Mouse (Mus musculus) kidney, adult 18-20 months (tissue): ENCODE results near the gene Gpx7.

Source experiments
- DNase-seq: peaks from one replicate; pipeline ENCODE4 v3.0.0; 2021

Gpx7 gene

DNA sequence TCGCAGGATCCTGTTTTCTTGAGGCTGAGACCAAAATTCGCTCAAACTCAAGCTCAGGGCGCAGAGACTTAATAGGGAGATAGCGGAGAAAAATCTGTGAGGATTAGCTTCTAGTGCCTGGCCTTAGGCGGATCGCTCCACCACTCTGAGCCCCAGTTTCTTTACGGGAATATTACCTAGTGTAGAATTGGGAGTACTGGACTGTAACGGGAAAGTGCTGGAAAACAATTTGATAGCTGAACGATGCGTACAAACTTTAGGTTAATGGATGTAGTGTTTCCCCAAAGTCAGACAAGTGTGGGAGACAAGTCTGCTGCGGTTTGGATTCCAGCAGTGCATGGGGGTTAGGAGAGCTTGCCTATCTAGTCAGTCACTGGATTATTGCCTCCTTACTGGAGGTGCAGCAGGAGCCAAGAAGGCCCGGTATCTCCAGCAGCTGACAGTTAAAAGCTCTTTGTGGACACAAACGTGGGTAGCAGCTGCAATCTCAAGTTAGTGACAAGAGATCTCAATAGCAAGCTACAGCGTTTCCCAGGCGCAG is at the start of gene Gpx7:
Gene Gpx7, minus strand, starts transcription at position 101 of the 541 bp plus-strand sequence.
- no peak for DNase-seq

DNA sequence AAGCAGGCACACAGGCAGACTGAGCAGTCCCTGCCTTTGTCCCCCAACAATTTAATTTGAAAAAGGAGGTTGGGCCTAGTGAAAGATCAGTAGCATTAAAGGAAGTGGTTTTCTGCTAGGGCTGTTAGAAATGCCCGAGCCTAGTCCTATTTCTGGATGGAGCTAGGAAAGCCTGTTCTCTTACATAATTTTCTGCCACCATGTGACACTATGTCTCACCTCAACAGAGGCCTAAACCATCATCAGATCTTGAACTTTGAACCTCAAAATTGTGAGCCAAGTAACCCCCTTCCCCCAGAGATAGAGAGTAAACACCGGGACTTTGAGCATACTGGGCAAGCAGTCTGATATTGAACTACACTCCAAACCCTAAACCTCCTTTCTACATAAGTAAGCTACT is 49.3 kb upstream of the Gpx7 start:
- no peak for DNase-seq

DNA sequence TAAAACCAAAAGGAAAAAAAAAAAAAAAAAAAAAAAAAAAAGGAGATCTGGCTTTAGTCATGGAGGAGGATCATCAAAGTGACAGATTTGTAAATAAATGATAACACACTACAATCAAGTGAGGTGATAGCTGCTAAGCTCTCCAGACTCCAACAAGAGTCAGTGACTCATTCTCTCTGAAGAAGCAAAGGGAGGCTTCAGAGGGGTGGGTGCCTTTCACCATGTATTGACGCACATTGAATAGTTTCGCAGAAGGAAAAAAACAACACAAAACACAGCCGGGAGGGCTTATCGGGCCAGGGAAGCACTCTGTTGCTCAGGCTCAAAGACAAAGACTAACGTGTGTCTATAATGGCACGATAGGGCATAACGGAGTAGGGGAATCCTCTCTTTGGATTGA is 41.3 kb upstream of the Gpx7 start:
- DNase-seq = no peak

DNA sequence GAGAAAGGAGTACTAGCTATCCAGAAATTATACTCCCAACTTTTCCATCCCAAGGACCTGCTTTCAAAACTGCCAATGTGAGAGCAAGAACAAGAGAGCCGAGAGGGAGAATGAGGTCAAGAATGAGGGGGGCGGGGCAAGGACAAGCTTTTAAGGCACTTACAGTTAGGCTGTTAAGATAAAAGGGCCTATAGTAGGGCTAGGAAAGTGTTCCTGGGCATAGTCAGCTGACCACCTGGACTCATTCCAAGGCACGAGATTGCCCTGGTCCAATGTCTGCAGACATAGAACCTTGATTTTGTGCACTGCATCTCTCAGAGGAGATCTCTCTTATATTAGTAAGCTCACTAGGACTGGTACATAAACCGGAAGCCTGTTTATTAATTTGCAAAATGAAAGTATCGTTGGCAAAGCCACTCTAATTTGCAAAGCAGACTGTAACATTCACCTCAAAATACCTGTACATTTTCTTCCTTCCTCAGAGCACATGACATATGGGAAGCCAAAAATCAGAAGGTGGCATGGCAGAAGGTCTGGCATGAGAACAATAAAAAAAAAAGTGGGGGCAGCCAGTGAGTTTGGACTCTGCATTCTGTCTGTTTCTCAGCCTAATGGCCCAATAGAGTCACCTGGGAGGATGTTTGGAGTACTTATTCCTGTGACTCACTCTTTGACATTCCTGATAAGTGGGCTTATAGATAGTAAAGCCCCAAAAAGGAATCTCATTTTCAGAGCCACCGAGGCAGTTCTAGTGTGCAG is 31.5 kb upstream of the Gpx7 start:
- peak; percentile 68 for DNase-seq

DNA sequence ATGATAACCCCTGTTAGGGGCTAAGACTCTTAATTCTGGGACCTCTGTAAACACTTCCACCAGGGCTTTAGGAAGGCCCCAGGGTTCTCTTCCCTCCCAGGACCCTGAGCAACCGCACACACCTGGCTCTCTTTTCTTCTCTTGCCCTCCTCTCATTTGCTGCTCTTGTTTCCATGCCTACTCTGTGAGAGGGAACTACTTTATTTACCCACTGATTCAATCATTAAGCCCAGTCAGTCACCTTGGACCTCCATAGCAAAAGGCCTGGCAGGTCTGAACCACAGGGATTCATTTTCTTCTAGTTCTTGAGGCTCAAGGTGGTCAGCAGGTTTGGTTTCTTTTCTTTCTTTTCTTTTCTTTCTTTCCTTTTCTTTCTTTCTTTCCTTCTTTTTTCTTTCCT is 29.5 kb upstream of the Gpx7 start:
- no peak for DNase-seq

DNA sequence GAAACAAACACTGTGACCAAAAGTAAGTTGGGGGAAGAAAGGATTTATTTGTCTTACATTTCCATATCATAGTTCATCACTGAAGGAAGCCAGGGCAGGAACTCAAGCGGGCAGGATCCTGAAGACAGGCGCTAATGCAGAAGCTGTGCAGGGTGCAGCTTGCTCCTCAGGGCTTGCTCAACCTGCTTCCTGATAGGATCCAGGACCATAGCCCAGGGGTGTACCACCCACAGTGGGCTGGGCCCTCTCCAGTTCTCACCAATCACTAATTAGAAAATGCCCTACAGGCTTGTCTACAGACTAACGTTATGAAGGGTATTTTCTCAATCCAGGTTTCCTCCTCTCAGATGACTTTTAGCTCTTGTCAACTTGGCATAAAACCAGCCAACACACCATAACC is 28.9 kb upstream of the Gpx7 start:
- DNase-seq = no peak

DNA sequence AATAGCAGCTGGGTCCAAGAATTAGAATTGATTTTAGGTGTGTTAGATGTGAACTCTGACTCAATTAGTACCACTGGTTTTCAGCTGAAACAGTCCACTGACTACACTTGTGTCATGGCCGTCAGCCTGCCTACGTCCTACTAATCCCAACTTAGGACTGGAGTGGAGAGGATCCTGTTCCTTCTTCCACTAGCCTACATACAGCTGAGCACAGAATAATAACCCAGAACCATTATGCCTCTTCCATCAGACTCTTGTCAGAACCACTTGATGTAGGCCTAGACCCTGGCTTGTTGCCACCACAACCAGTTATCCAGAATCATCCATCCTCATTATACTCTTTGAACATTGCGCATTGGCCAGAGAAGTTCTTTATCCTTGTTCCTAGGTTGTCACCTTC is 28.0 kb upstream of the Gpx7 start:
- no peak for DNase-seq

DNA sequence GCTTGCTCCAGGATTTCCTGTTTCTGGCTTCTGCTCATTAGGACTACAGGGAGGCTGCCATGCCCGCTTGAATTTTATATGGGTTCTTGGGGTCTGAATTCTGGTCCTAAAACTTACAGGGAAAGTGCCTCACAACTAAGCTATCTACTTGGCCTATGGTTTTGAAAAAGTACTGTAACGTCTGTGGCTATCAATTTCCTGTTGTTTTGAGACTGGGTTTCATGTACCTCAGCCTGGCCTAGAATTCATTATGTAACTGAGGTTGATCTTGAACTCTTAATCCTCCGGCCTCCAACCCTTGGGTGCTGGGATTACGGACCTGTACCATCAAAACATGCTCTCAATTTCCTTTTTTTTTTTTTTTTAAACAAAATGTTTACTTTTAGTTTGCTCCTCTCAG is 27.5 kb upstream of the Gpx7 start:
- no peak for DNase-seq

DNA sequence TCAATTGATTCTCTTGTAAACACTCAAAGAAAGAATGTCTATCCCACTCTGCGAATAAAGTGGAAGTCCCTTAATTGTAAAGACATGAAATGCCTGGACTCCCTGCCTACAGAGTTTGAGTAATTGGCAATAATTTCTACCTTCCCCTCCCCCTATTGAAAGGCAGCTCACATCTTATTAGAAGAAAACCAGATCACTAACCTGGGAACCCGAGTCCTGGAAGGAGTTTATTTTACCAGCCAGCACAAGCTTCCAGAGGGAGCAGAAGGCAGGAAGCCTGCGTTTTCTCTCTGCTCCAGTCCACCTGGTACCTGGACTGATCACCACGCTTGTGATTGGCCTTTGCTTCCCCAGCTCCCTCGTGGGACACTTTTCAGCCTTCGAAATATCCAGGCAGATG is 26.6 kb upstream of the Gpx7 start:
- no peak for DNase-seq

DNA sequence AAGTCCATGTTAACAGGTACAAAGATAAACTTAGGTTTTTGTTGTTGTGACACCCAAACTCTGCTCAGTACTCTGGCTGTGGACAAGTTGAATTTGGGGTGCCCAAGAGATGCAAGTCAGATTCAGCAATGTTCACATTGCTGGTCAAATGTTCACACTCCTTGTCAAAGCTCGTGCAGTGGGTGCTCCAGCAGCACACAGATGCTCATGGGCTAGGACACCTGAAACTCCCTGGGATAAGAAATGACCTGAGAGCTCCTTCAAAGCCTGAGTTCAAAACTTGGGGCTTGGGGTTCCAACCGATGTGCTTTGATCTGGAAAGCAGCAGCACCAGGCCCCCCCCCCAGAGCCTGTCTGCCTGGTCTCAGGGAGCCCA is 24.8 kb upstream of the Gpx7 start:
- no peak for DNase-seq

DNA sequence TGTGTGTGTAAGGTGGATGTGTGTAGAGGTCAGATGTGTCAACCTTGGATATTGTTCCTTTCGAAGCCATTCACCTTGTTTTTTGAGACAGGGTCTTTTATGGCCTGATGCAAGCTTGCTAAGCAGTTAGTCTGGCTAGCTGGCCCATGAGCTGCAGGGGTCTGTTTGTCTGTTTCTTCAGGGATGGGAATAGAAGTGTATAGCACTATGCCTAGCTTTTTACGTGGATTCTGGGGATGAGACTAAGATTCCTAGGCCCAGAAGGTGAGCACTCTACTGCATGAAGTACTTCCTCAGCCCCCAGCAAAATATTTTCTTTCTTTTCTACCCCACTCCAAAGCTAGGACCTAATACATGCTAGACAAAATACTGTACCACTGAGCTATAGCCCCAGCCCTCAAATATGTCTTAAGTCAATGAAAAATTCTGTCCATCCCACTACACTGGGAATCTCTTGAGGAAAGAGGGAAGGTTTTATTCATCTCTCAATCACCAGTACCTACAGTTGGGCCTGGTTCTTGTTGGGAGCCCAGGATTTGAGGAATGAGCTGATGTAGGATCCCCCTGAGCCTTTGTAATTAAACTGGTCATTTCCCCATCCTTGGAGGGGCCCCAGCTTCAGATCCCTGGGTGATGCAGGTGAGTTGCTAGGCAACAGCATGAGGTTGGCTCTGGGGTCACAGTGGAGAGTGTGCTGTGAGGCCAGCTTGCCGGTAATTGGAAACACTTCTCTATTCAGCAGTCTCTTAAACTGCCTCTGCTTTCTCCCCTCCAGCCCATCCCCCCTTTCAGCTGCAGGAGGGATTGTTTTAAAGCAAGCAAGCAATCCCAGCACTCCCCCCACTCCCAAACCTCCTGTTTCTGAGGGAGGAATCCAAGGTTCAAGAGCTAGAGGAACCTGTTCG is 24.1 kb upstream of the Gpx7 start:
- DNase-seq = no peak

DNA sequence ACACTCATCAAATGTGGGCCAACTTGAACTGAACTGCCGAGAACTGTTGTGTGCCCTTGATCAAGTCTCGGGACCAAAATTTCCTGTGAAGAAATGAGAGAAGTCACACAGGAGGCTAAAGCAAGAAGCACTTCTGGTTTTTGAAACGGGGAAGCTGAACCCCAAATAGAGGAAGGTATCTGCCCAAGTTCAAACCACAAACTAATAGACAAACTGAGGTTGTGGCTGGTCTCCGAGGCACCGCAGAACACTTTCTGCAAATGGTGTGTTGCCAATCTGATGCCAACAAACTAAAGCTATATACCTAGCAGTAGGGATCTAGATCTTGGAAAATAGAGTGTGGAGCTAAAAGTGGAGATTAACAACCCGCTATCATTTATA is 21.6 kb upstream of the Gpx7 start:
- DNase-seq = no peak

DNA sequence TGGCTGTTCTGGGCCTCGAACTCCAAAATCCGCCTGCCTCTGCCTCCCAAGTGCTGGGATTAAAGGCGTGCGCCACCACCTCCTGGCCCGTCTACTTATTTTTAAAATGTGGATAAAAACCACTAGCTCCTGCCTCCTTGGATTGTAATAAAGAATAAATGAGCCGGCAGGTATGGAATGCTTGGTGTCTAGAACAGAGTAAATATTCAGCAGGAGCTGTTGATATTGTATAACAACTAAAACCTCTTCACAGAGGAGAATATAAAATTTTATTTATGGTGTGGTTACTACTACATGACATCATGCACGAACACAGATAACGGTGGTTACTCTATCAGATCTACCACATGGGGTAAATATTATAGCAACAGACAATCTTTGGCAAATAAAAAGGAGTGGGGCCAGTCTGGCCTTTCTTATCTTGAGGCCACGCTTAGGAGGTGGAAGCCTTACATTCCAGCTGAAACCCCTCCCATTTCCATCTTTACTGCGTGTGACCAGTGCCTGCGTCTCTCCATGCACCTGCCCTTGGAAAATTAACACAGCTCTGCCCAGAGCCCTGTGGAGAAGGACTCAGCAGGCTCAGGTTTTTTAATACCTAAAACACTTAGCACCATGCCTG is 21.1 kb upstream of the Gpx7 start:
- no peak for DNase-seq

DNA sequence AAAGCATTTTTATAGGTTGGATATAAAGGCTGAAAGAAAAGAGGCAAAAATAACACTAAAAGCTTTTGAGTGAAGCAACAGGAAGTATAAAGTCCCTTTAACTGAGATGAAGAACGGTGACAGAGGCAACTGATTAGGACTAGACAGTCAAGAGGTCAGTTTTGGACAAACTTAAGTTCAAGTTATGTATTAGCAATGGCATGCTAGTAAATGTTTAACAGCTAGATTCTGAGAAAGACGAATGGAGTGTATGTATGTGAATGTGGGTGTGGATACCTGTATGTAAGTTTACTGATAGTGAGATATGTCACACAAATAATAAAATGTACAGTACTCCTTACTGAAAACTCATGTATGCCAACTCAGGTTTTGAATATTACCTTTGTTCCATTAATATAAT is 17.8 kb upstream of the Gpx7 start:
- no peak for DNase-seq

DNA sequence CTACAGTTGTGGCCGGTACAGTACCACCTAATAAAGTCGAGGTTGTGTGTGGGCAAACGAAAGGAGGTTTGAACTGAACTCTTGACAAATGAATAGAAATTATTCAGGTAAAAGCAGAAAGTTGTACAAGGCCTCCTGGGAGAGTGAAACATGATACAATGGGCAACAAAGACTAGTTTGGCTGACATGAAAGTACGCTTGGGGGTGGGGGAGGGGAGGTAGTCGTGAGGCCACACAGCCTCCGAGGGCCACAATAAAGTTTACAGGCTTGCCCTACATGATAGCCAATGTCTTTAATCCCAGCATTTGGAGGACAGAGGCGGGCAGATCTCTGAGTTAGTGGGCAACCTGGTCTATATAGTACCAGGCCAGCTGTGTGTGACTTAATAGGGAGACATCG is 860 bp upstream of the Gpx7 start:
- no peak for DNase-seq

DNA sequence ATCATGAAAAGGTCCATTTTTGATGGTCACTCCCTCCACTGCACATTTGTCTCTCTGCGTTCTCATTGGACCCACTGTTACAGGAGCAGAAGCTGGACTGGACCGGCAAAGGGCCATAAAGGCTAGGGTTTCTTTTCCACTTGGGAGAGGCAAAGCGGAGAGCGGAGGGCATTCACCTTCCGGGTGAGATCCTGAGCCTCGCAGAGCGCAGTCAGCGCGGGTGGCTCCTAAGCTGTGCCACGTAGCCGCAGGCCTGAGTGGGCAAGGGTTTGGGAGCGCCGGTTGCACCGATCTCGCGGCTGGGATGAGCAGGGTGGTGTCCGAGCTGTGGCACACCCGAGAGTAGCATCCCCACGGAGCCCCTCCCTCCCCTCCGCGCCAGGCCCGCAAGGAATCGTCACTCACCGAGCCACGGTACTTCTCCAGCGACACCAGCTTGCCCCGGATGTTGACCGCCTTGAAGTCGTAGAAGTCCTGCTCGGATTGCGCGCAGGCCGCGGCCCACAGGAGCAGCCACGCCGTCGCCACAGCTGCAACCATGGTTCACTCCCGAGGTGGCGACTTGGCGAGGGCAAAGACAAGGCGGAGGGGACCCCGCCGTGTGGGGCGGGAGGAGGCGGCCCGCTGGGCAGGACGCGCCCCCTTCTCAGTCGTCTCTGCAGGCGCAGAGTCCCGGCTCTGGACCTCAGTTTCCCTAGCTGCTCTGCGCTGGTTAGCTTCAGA is 462 bp downstream of the Gpx7 start:
- peak; percentile 64 for DNase-seq

DNA sequence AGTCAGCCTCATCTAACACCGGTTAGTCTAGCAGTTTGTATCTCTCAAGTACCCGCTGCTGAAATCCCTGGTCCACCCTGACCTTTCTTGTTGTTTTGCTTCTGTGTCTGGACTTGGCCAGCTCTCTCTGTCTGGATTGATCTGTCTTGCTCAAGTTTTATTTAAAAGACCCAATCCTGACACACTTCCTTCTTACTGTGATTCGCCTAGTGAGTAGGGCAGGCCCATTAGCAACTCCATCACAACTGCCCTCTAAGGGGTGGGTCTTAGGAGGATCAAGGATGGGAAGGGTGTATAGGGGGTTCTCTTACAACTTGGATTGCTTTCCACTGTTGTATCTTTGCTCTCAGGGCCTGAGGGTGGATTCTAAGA is 1.0 kb downstream of the Gpx7 start:
- DNase-seq = peak; percentile 13

DNA sequence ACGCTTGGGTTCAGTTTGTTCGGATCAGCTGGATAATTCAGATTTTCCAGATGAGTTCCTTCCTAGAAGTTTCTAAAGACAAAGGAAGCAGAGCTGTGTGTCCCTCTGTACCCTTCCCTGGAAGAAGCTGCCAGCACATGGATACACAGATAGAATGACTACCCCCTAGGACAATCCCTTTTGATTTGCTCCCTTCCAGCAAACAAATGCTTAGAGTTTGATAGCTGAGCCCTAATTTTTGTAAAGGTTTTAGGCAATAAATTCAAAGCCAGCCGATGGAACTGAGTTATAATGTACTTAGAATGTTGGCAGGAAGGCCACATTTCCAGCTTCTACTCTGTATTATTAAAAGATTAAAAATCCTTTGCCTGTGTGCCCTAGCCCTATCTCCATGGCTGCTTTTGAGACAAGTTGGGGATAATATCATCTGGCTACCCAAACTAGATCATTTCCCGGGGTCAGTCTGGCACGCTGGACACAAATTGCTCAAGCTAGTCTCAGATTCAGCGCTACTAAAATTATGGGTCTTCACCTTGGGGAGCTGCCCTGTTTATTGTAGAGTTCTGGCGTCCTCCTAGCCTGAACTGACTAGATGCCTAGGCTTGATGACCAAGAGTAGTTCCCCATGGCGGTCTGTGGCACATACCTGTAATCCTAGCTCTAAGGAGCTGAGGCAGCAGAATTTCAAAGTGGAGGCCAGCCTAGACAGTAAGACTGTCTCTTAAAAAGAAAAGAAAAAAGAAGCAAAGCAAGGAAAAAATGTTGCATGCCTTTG is 2.7 kb downstream of the Gpx7 start:
- DNase-seq = no peak

DNA sequence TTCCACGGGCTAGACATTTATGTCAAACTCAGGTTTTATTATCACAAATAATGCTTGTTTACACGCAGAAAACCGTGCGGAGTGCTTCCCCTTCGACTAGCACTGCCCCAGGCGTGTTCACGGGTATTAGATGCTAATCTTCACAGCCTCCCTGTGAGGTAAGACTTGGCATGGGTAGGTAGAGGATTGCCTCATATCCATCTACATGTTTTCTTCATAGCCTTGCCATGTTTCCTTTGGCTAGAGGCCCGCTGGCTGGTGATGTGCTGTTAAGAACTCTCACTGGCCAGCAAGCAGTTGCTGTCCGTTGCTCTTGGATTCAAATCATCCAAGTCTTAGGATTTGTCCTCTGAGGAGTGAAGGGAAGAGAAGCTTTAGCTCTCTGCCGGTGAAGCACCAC is 6.4 kb downstream of the Gpx7 start:
- no peak for DNase-seq

DNA sequence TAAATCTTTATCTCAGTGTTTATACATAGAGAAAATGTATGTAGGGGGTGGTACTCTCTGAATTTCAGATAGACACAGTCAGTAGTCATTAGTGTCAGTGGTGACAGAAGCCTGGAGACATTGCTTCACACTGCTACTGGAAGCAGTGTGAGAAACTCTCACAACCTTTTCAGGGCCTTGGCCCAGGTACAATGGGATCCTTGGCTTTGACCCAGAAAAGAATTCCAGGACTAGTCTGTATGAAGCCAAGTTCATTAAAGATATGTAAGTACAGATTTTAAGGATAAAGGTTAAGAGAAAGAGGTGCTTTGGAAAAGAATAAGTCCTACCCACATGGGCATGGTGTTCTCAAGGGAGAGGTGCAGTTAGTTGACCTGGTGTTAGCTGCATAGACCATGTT is 12.5 kb downstream of the Gpx7 start:
- no peak for DNase-seq

DNA sequence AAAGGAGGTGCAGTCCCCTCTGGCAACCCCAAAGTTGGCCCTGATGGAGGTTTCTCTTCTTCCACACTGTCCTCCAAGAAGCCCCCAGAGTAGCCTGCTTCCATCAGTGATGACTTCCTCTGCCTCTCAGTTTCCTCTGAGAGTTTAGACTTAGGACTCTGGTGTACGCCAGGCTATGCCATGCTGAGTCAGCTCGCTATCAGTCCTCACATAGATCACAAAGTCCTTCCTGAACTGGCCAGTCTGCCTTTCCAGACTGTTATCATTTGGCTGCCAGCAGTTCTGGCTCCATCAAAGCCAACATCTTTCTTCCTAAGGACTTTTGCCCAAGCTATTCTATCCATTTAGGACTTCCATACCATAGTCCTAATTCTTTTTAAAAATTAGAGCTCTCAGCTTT is 14.2 kb downstream of the Gpx7 start:
- DNase-seq = no peak

DNA sequence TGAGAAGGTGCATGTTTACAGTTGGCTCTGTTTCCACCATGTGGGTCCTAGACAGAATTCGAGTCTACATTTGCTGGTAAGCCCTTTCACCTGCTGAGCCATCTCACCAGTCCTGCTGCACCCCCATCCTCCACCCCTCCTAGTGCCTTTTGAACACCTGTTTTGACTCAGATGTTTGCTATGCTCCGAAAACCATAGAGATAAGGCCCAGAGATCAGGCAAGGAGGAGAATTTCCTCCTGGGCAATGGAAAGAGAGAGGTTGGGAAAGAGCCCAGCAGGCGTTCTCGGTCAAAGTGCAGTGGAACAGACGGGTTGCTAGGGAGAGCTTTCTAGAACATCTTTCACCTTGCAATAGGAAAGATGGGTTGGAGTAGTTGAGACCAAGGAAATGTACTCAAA is 15.6 kb downstream of the Gpx7 start:
- DNase-seq = no peak
